Mouse (Mus musculus) heart, postnatal 0 days (tissue): ENCODE data around the gene Mpeg1. TPM values are rescaled to one million over a fixed set of nuclear protein-coding genes. Genes with fewer than 3 reads are reported as not detected.

Experiments used
- ATAC-seq: fragments of 200-750 bp; cut with Nextera tagmentation; 2 replicates; pipeline ENCODE4 v1.8.0; 2017; ENCODE audit warnings: low read depth, moderate number of reproducible peaks, moderate library complexity; ENCODE audit not compliant: insufficient read depth
- DNase-seq: peaks from one replicate; pipeline ENCODE4 v3.0.0-alpha.2; 2016; ENCODE audit warnings: low spot score
- H3K27ac ChIP-seq: fragments of 300-500 bp; sonication (generic); 2 replicates; pipeline ENCODE4 v1.5.1; 2014; ENCODE audit warnings: low read depth, mild to moderate bottlenecking
- H3K27me3 ChIP-seq: fragments of 300-500 bp; sonication (generic); 2 replicates; pipeline ENCODE4 v1.6.1; 2014; ENCODE audit warnings: low read length, mixed read lengths; ENCODE audit not compliant: control insufficient read depth, insufficient read depth
- H3K36me3 ChIP-seq: fragments of 300-500 bp; sonication (generic); replicated peaks from 2 replicates; pipeline ENCODE4 v1.6.1; 2014; ENCODE audit warnings: low read length, mixed read lengths; ENCODE audit not compliant: control insufficient read depth, insufficient read depth
- H3K4me1 ChIP-seq: fragments of 300-500 bp; sonication (generic); 2 replicates; pipeline ENCODE4 v1.6.1; 2014; ENCODE audit warnings: antibody characterized with exemption; ENCODE audit not compliant: control insufficient read depth, insufficient read depth
- H3K4me2 ChIP-seq: fragments of 300-500 bp; sonication (generic); 2 replicates; pipeline ENCODE4 v1.6.1; 2014; ENCODE audit warnings: low read depth, mild to moderate bottlenecking, low read length, moderate library complexity
- H3K4me3 ChIP-seq: fragments of 300-500 bp; sonication (generic); 2 replicates; pipeline ENCODE4 v1.5.1; 2014; ENCODE audit warnings: low read depth, low read length
- H3K9ac ChIP-seq: fragments of 300-500 bp; sonication (generic); replicated peaks from 2 replicates; pipeline ENCODE4 v1.6.1; 2014; ENCODE audit warnings: low read depth, low read length, mixed read lengths
- H3K9me3 ChIP-seq: fragments of 300-500 bp; sonication (generic); replicated peaks from 2 replicates; pipeline ENCODE4 v1.6.1; 2016; ENCODE audit warnings: low read length; ENCODE audit not compliant: control insufficient read depth
- CTCF ChIP-seq: IDR thresholded peaks from 2 replicates; pipeline ENCODE4 v1.5.1; 2016; ENCODE audit warnings: antibody characterized with exemption, control low read depth, low read depth
- EP300 ChIP-seq: IDR thresholded peaks from 2 replicates; pipeline ENCODE4 v1.6.1; 2016; ENCODE audit warnings: antibody characterized with exemption, low read depth
- WGBS: fragments of 180-500 bp; shearing (Covaris S2); extraction: QIAGEN DNeasy Blood & Tissue Kit; methylation state at CpG from one replicate; pipeline ENCODE4 v1.1.7; 2014; 5-methylcytosine and 5-hydroxymethylcytosine counted together
- polyA plus RNA-seq: library from polyadenylated mRNA; unstranded; fragments of >200 nt; fragmentation: Nextera tagmentation; extraction: Ambion mirVana; gene quantifications from 2 replicates; pipeline ENCODE4 v1.2.1, GENCODE M21; 2015
- total RNA-seq: library from RNA; depleted of rRNA; stranded (reverse); fragments of >200 nt; gene quantifications from 2 replicates; pipeline ENCODE4 v1.2.3, GENCODE M21; 2014; ENCODE audit warnings: low replicate concordance

Gene Mpeg1
- total and polyA plus RNA-seq, 2 experiments from 2014 or later, result 0.36 to 0.46 TPM

DNA sequence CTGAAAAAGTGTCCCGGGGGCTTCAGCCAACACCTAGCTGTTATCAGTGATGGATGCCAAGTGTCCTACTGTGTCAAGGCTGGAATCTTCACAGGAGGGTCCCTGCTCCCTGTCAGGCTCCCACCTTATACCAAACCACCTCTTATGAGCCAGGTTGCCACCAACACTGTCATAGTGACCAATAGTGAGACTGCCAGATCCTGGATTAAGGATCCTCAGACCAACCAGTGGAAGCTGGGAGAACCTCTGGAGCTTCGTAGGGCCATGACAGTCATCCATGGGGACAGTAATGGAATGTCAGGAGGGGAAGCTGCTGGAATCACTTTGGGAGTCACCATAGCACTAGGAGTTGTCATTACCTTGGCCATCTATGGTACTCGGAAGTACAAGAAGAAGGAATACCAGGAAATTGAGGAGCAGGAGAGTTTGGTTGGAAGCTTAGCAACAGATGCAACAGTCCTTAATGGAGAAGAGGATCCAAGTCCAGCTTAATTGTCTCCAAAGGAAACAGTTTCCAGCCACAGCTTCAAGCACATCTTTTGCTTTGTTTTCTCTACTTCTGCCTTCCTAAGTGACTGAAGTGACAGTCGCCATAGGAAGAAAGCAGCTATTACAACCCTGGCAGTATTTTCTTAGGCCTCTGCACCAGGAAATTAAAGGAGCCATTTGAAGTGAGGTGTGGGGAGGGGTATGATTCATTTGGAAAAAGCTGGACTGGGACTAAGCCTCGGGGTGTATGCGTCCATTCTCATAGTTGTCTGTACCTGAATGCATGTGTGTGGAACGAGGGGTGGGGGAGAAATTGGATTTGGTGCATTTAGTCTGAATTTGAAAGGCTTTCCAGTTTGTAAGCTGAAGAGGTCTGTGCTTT lies 2.5 kb downstream of the Mpeg1 start:
- TF ChIP-seq CTCF (no peak), EP300 (no peak)
- WGBS, result 59% methylated on average over 7 of the region's 7 CpGs
- DNase-seq, result peak; percentile 3
- Histone ChIP-seq H3K36me3 (no peaks in the 10 kb centered on the region), H3K4me1 (no peaks in the 10 kb centered on the region), H3K9ac (no peak overlapping the region), H3K4me3 (no peak overlapping the region), H3K27me3 (no peaks in the 10 kb centered on the region), H3K4me2 (no peak overlapping the region; the same call in 1 of the 2 replicates), H3K27ac (no peak overlapping the region), H3K9me3 (no peaks in the 10 kb centered on the region)
- no peak for ATAC-seq

DNA sequence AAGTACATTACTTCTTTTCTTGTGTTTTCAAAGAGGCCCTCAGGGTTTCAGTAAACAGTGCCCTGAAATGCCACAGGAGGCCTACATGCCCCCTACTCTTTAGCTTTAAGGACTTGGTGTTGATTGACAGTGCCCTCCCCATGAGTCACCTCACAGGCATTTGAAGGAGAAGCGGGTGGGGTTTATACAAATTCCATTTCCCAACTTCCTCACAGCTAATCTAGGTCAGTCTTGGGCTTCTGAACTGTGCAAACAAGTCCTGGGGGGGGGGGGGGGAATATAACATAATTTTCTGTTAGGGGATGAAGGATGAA lies 3.1 kb downstream of the Mpeg1 start:
- peak; percentile 54; the same call in 1 of the 2 replicates for ATAC-seq
- Histone ChIP-seq H3K9ac (no peak overlapping the region), H3K36me3 (no peaks in the 10 kb centered on the region), H3K4me1 (no peaks in the 10 kb centered on the region), H3K27me3 (no peaks in the 10 kb centered on the region), H3K4me3 (no peak overlapping the region), H3K9me3 (no peaks in the 10 kb centered on the region), H3K27ac (no peak overlapping the region), H3K4me2 (no peak overlapping the region)
- no peak for TF ChIP-seq EP300
- no peak for TF ChIP-seq CTCF
- no peak for DNase-seq
- WGBS, result 4% methylated on average over 1 of the region's 1 CpGs

GRCm38 (mm10) chr19:12464127-12464526 lies 3.5 kb downstream of the Mpeg1 start:
- Histone ChIP-seq H3K9ac (no peak overlapping the region), H3K4me3 (no peak overlapping the region), H3K27me3 (no peaks in the 10 kb centered on the region), H3K4me1 (no peaks in the 10 kb centered on the region), H3K9me3 (no peaks in the 10 kb centered on the region), H3K27ac (no peak overlapping the region), H3K4me2 (no peak overlapping the region), H3K36me3 (no peaks in the 10 kb centered on the region)
- ATAC-seq (no peak), DNase-seq (peak; percentile 5)
- 67% methylated on average over 5 of the region's 5 CpGs for WGBS
- TF ChIP-seq EP300 (no peak), CTCF (no peak)

- Histone ChIP-seq H3K27me3 (no peaks in the 10 kb centered on the region), H3K9ac (no peak overlapping the region), H3K36me3 (no peaks in the 10 kb centered on the region), H3K4me2 (no peak overlapping the region), H3K4me3 (no peak overlapping the region), H3K4me1 (no peaks in the 10 kb centered on the region), H3K27ac (no peak overlapping the region), H3K9me3 (no peaks in the 10 kb centered on the region)
- TF ChIP-seq CTCF (no peak), EP300 (no peak)
- WGBS, result 71% methylated on average over 4 of the region's 4 CpGs
- ATAC-seq (no peak), DNase-seq (peak; percentile 3)
Observed at GRCm38 (mm10) chr19:12464674-12465073, 4.1 kb downstream of the Mpeg1 start.

DNA sequence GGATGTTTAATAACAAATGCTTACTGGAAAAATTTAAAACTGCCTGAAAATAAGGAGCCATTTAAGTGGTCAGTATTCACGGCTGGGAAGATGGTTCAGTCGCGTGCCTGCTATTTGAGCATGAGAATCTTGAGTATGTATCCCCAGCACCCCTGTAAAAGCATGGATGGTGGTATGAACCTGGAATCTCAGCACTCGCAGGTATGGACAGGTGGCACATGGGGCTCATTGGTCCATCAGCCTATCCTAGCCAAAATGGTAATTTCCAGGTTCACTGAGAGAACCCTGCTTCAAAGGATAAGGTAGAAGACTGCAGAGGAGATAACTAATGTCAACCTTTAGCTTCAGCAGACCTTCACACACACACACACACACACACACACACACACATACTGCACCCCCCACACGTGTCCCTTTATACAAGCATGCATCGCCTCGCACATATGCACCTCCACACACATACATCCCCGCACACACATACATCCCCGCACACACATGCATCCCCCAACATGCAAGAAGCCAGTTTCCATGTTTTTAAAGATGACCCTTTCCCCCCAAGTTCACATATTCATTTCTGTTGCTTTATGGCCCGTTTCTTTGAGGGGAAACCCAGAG lies 5.1 kb downstream of the Mpeg1 start:
- H3K4me1 ChIP-seq, result no peaks in the 10 kb centered on the region
- no peak overlapping the region for H3K9ac ChIP-seq
- no peak for TF ChIP-seq CTCF
- no peak for TF ChIP-seq EP300
- H3K9me3 ChIP-seq, result no peaks in the 10 kb centered on the region
- no peak overlapping the region for H3K4me3 ChIP-seq
- 90% methylated on average over 10 of the region's 10 CpGs for whole genome bisulfite sequencing
- no peak overlapping the region for H3K27ac ChIP-seq
- H3K27me3 ChIP-seq, result no peaks in the 10 kb centered on the region
- H3K36me3 ChIP-seq, result no peaks in the 10 kb centered on the region
- no peak for DNase-seq
- H3K4me2 ChIP-seq, result no peak overlapping the region
- ATAC-seq, result no peak
